Mouse (Mus musculus) C2C12 (cell line): ENCODE data around the gene Cabp7. TPM values are rescaled to one million over a fixed set of nuclear protein-coding genes. Genes with fewer than 3 reads are reported as not detected.

Experiments used
- H3K27me3 ChIP-seq: one replicate; pipeline ENCODE4 v1.6.1; 2011; ENCODE audit not compliant: control insufficient read depth, insufficient read depth, insufficient read length
- H3K36me3 ChIP-seq: one replicate; pipeline ENCODE4 v1.6.1; 2011; ENCODE audit not compliant: control insufficient read depth, insufficient read depth
- H3K4me3 ChIP-seq: one replicate; pipeline ENCODE4 v1.5.1; 2011; ENCODE audit warnings: mild to moderate bottlenecking, control low read depth; ENCODE audit not compliant: poor library complexity, insufficient read depth, severe bottlenecking
- H3K79me2 ChIP-seq: one replicate; pipeline ENCODE4 v1.6.1; 2011; ENCODE audit not compliant: control insufficient read depth, insufficient read depth
- H3K79me3 ChIP-seq: one replicate; pipeline ENCODE4 v1.6.1; 2011; ENCODE audit warnings: low read depth, control low read depth
- H3ac ChIP-seq: one replicate; pipeline ENCODE3; 2011; ENCODE audit warnings: low read depth; ENCODE audit not compliant: control insufficient read depth, insufficient read length
- CEBPB ChIP-seq: IDR thresholded peaks from one replicate; pipeline ENCODE4 v1.6.1; 2011; ENCODE audit warnings: low read depth, mild to moderate bottlenecking, control low read depth, moderate library complexity
- CTCF ChIP-seq: IDR thresholded peaks from one replicate; pipeline ENCODE4 v1.5.1; 2011; ENCODE audit not compliant: control insufficient read depth, insufficient read depth, insufficient read length
- FOSL1 ChIP-seq: IDR thresholded peaks from one replicate; pipeline ENCODE4 v1.8.0; 2011; ENCODE audit warnings: mild to moderate bottlenecking, low read length; ENCODE audit not compliant: poor library complexity, insufficient read depth, severe bottlenecking
- MAX ChIP-seq: IDR thresholded peaks from one replicate; pipeline ENCODE4 v1.6.1; 2011; ENCODE audit warnings: mild to moderate bottlenecking, control low read depth
- MYOD1 ChIP-seq: IDR thresholded peaks from one replicate; pipeline ENCODE4 v1.6.1; 2011; ENCODE audit warnings: low read depth; ENCODE audit not compliant: control insufficient read depth, insufficient read length
- MYOG ChIP-seq: IDR thresholded peaks from one replicate; pipeline ENCODE4 v1.6.1; 2011; ENCODE audit not compliant: control insufficient read depth, insufficient read length; ENCODE audit errors: extremely low read depth
- USF1 ChIP-seq: IDR thresholded peaks from one replicate; pipeline ENCODE4 v1.6.1; 2011; ENCODE audit warnings: low read depth, mild to moderate bottlenecking, control low read depth, moderate library complexity
- polyA plus RNA-seq: library from polyadenylated mRNA; unstranded; fragments of >200 nt; fragmentation: generic; extraction: Trizol; gene quantifications from one replicate; pipeline ENCODE4 v1.2.1, GENCODE M21; 2012; ENCODE audit warnings: missing spikeins

The Cabp7 gene
- polyA plus RNA-seq, 1 experiment, result 0.06 TPM

GRCm38 (mm10) chr11:4763631-4764030 lies 17.1 kb upstream of the Cabp7 start:
- no peak overlapping the region for H3ac ChIP-seq
- no peaks in the 10 kb centered on the region for H3K36me3 ChIP-seq
- TF ChIP-seq MYOG (no peak), USF1 (no peak), FOSL1 (no peak), CEBPB (no peak), CTCF (no peak), MAX (no peak), MYOD1 (no peak)
- no peaks in the 10 kb centered on the region for H3K79me2 ChIP-seq
- no peaks in the 10 kb centered on the region for H3K79me3 ChIP-seq
- H3K27me3 ChIP-seq, result peaks cover 12% of the 10 kb centered on the region
- no peak overlapping the region for H3K4me3 ChIP-seq

- H3K79me2 ChIP-seq, result no peaks in the 10 kb centered on the region
Observed at GRCm38 (mm10) chr11:4762511-4762910, 15.9 kb upstream of the Cabp7 start.

GRCm38 (mm10) chr11:4761991-4762390 lies 15.4 kb upstream of the Cabp7 start:
- Histone ChIP-seq H3ac (no peak overlapping the region), H3K79me2 (no peaks in the 10 kb centered on the region), H3K4me3 (no peak overlapping the region), H3K79me3 (no peaks in the 10 kb centered on the region), H3K36me3 (no peaks in the 10 kb centered on the region), H3K27me3 (peaks cover 12% of the 10 kb centered on the region)
- TF ChIP-seq MYOD1, result no peak
- TF ChIP-seq USF1, result no peak
- no peak for TF ChIP-seq MAX

More at GRCm38 (mm10) chr11:4762511-4762910, 15.9 kb upstream of the Cabp7 start:
- Histone ChIP-seq H3K4me3 (no peak overlapping the region), H3K36me3 (no peaks in the 10 kb centered on the region), H3K79me3 (no peaks in the 10 kb centered on the region), H3K27me3 (peaks cover 12% of the 10 kb centered on the region), H3ac (no peak overlapping the region)
- no peak for TF ChIP-seq MYOG
- TF ChIP-seq FOSL1, result no peak
- TF ChIP-seq CEBPB, result no peak
- no peak for TF ChIP-seq USF1
- TF ChIP-seq MAX, result no peak
- no peak for TF ChIP-seq CTCF
- TF ChIP-seq MYOD1, result no peak

- Histone ChIP-seq H3K36me3 (no peaks in the 10 kb centered on the region), H3K27me3 (peaks cover 18% of the 10 kb centered on the region), H3K79me2 (no peaks in the 10 kb centered on the region), H3K4me3 (no peak overlapping the region), H3K79me3 (no peaks in the 10 kb centered on the region), H3ac (no peak overlapping the region)
- TF ChIP-seq USF1 (no peak), FOSL1 (no peak), CTCF (no peak), MAX (no peak), MYOG (no peak), MYOD1 (no peak), CEBPB (no peak)
Observed at GRCm38 (mm10) chr11:4760438-4760837, 13.9 kb upstream of the Cabp7 start.

- Histone ChIP-seq H3K27me3 (peaks cover 23% of the 10 kb centered on the region), H3ac (no peak overlapping the region), H3K36me3 (no peaks in the 10 kb centered on the region), H3K79me3 (no peaks in the 10 kb centered on the region), H3K79me2 (no peaks in the 10 kb centered on the region), H3K4me3 (no peak overlapping the region)
- TF ChIP-seq FOSL1 (no peak), CTCF (no peak), MYOD1 (no peak), CEBPB (no peak), USF1 (no peak), MYOG (no peak)
Observed at GRCm38 (mm10) chr11:4757789-4758158, 11.2 kb upstream of the Cabp7 start.
